In the genomic region with DNA sequence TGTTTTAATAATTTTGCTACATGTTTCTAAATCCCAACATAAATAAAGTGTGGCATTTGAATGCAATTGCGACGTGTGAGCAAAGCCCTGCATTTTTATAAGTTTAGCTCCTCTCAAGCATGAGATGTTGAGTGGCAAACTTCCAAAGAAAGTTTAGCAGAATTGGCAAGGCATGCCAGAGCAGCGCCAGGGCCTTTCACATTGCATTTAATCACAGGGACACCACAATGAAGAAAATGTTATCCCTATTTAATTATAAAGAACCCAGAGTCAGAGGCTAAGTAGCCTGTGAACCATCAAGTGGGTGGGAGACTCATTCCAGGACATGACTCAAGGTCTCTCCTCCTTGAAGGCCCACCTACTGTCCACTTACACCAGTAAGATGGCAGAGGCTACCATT, we compare ENCODE assay signal across 21 mouse cellular contexts. TPM values are rescaled to one million over a fixed set of nuclear protein-coding genes. Genes with fewer than 3 reads are reported as not detected.
DNase-seq lines count a peak whose midpoint lies in the region; ATAC-seq and TF ChIP-seq lines count a peak whose summit lies in the region.
"Had no signal": no experiment of that assay in that cellular context is flagged by ENCODE, and none has a peak within 500 bp of the region (broad histone marks: within the 10 kb centered on the region; RNA-seq: fewer than 3 reads in every experiment).

No protein-coding gene starts in this region.

- no peak overlapping the region for H3K27ac ChIP-seq in hindbrain, embryonic 14.5 days
- H3K27ac ChIP-seq in hindbrain, embryonic 10.5 days = no peak overlapping the region
- no peak overlapping the region for H3K27ac ChIP-seq in lung, embryonic 14.5 days (ENCODE audit: low read depth)
- H3K27ac ChIP-seq: heart, embryonic 13.5 days; limb, embryonic 15.5 days had no signal

- H3K4me2 ChIP-seq in hindbrain, embryonic 14.5 days (replicated peaks) = no peak overlapping the region
- no peak overlapping the region for H3K4me2 ChIP-seq in lung, embryonic 14.5 days
- H3K4me2 ChIP-seq: heart, embryonic 13.5 days; limb, embryonic 15.5 days had no signal

- no peaks in the 10 kb centered on the region for H3K4me1 ChIP-seq in hindbrain, embryonic 14.5 days (replicated peaks; ENCODE audit: control insufficient read depth, insufficient read depth, low read length)
- no peaks in the 10 kb centered on the region for H3K4me1 ChIP-seq in hindbrain, embryonic 10.5 days (replicated peaks)
- H3K4me1 ChIP-seq in lung, embryonic 14.5 days (ENCODE audit: insufficient read depth) = no peaks in the 10 kb centered on the region
- H3K4me1 ChIP-seq: heart, embryonic 13.5 days; limb, embryonic 15.5 days; megakaryocyte, embryonic 14.5 days had no signal

- no peaks in the 10 kb centered on the region for H3K27me3 ChIP-seq in hindbrain, embryonic 14.5 days (ENCODE audit: control insufficient read depth, insufficient read depth, low read length)
- H3K27me3 ChIP-seq in hindbrain, embryonic 10.5 days (ENCODE audit: insufficient read depth, poor library complexity, severe bottlenecking) = no peaks in the 10 kb centered on the region
- H3K27me3 ChIP-seq in lung, embryonic 14.5 days (ENCODE audit: insufficient read depth, low read length) = no peaks in the 10 kb centered on the region
- H3K27me3 ChIP-seq: heart, embryonic 13.5 days; limb, embryonic 15.5 days; megakaryocyte, embryonic 14.5 days had no signal

- H3K9ac ChIP-seq in hindbrain, embryonic 14.5 days = no peak overlapping the region
- no peak overlapping the region for H3K9ac ChIP-seq in lung, embryonic 14.5 days
- H3K9ac ChIP-seq: heart, embryonic 13.5 days; limb, embryonic 15.5 days had no signal

- no peak overlapping the region for H3K4me3 ChIP-seq in hindbrain, embryonic 14.5 days (replicated peaks; ENCODE audit: low read length)
- H3K4me3 ChIP-seq in hindbrain, embryonic 10.5 days = no peak overlapping the region
- no peak overlapping the region for H3K4me3 ChIP-seq in lung, embryonic 14.5 days (ENCODE audit: low read depth, low read length)
- H3K4me3 ChIP-seq: heart, embryonic 13.5 days; limb, embryonic 15.5 days; megakaryocyte, embryonic 14.5 days had no signal

- peak; percentile 54 for DNase-seq in hindbrain, embryonic 14.5 days (ENCODE audit: low spot score)
- no peak for DNase-seq in hindbrain, embryonic 10.5 days (ENCODE audit: low spot score)
- DNase-seq in lung, embryonic 14.5 days = peak; percentile 3
- DNase-seq in lung, postnatal 25 days (ENCODE audit: low spot score) = no peak
- peak; percentile 55 for DNase-seq in NIH3T3 (ENCODE audit: low read depth)
- DNase-seq in brain, embryonic 18.5 days (ENCODE audit: low read depth, low spot score) = peak; percentile 14
- no peak for DNase-seq in adrenal gland, adult 2 months
- DNase-seq: adrenal gland, postnatal 36 days; cerebellum, adult 9-10 months; gastrocnemius, postnatal 14 days; heart, adult 18-20 months; kidney, adult 18-20 months; layer of hippocampus, postnatal 36 days; lung, postnatal 10 days; right cerebral cortex, postnatal 4 days; thymus, adult 2 months had no signal

- no peak; the same call in 1 of the 2 replicates for ATAC-seq in hindbrain, embryonic 14.5 days (ENCODE audit: low FRiP score)
- ATAC-seq in lung, embryonic 14.5 days (ENCODE audit: insufficient read depth) = no peak
- ATAC-seq: hindbrain, embryonic 16.5 days had no signal

- 57% methylated on average over 3 of the region's 3 CpGs for WGBS in hindbrain, embryonic 14.5 days
- 87% methylated on average over 3 of the region's 3 CpGs for WGBS in hindbrain, embryonic 10.5 days
- 73% methylated on average over 3 of the region's 3 CpGs for WGBS in lung, embryonic 14.5 days

- peaks cover 2% of the 10 kb centered on the region; the same call in 1 of the 2 replicates for H3K9me3 ChIP-seq in hindbrain, embryonic 14.5 days (ENCODE audit: control insufficient read depth, low read length)
- peaks cover 12% of the 10 kb centered on the region for H3K9me3 ChIP-seq in hindbrain, embryonic 10.5 days
- H3K9me3 ChIP-seq in lung, embryonic 14.5 days (ENCODE audit: low read depth, low read length) = no peaks in the 10 kb centered on the region
- H3K9me3 ChIP-seq: heart, embryonic 13.5 days; limb, embryonic 15.5 days had no signal

- no peaks in the 10 kb centered on the region for H3K36me3 ChIP-seq in hindbrain, embryonic 14.5 days (replicated peaks; ENCODE audit: control insufficient read depth, insufficient read depth)
- H3K36me3 ChIP-seq in hindbrain, embryonic 10.5 days = no peaks in the 10 kb centered on the region
- H3K36me3 ChIP-seq in lung, embryonic 14.5 days (ENCODE audit: insufficient read depth) = no peaks in the 10 kb centered on the region
- H3K36me3 ChIP-seq: heart, embryonic 13.5 days; limb, embryonic 15.5 days had no signal

- TF ChIP-seq CTCF in lung, embryonic 14.5 days (IDR thresholded peaks at IDR 0.05; ENCODE audit: low read depth) = no peak

RNA-seq across cellular contexts. Expression of gene Rsrc1, which starts 58.8 kb away (rescaled TPM):
- 32.7 and 34.8 TPM in 2 replicates for polyA plus RNA-seq in hindbrain, embryonic 14.5 days (2014; fragmentation: Nextera tagmentation; extraction: Ambion mirVana)
- 31.7 and 38.2 TPM in 2 replicates for polyA plus RNA-seq in hindbrain, embryonic 10.5 days (2016; fragmentation: Nextera tagmentation; extraction: Ambion mirVana)
- 38.1 and 38.9 TPM in 2 replicates for polyA plus RNA-seq in lung, embryonic 14.5 days (2014; fragmentation: Nextera tagmentation; extraction: Ambion mirVana)
- 10 to 100 TPM; 32.0 to 33.8 TPM for total RNA-seq in adrenal gland, adult 2 months (2021)
- polyA plus RNA-seq in adrenal gland, adult 2 months (2012; rRNA removed) = 1.5 and 2.2 TPM in 2 replicates

RNA-seq across cellular contexts. Expression of gene Shox2, which starts 59.1 kb away (rescaled TPM):
- 26.3 and 27.5 TPM in 2 replicates for polyA plus RNA-seq in hindbrain, embryonic 14.5 days (2014; fragmentation: Nextera tagmentation; extraction: Ambion mirVana)
- 12.3 and 17.2 TPM in 2 replicates for polyA plus RNA-seq in hindbrain, embryonic 10.5 days (2016; fragmentation: Nextera tagmentation; extraction: Ambion mirVana)
- 0.26 and 2.0 TPM in 2 replicates for polyA plus RNA-seq in lung, embryonic 14.5 days (2014; fragmentation: Nextera tagmentation; extraction: Ambion mirVana)
- total RNA-seq in adrenal gland, adult 2 months (2021) = 1 to 10 TPM; 1.3 to 1.7 TPM
- 1.2 and 2.9 TPM in 2 replicates for polyA plus RNA-seq in adrenal gland, adult 2 months (2012; rRNA removed)
- total RNA-seq: common myeloid progenitor, adult 5-6 weeks had no signal

Comparison
In these comparisons a context has a peak if more than half of its experiments do, and no peak if none do; other contexts are left out.
1. DNase-seq: peak in hindbrain, embryonic 14.5 days (single experiment), lung, embryonic 14.5 days (single experiment), NIH3T3 (single experiment) and brain, embryonic 18.5 days (single experiment); none in hindbrain, embryonic 10.5 days (single experiment), lung, postnatal 25 days (single experiment) and adrenal gland, adult 2 months (single experiment).
2. RNA of gene Rsrc1, which starts 58.8 kb away (polyA plus RNA-seq): 38.1 to 38.9 TPM in lung, embryonic 14.5 days, 32.7 to 34.8 TPM in hindbrain, embryonic 14.5 days and 31.7 to 38.2 TPM in hindbrain, embryonic 10.5 days; 1.5 to 2.2 TPM in adrenal gland, adult 2 months; every median in the first group is over 10 times any median in the second.